Mouse (Mus musculus) gastrocnemius, postnatal 4 days (tissue): ENCODE data around the gene Itgb2. TPM values are rescaled to one million over a fixed set of nuclear protein-coding genes. Genes with fewer than 3 reads are reported as not detected.

Experiments
- DNase-seq, 2 experiments: peaks; one replicate each; pipeline ENCODE4 v3.0.0; 2021 to 2022; ENCODE audit warnings: low spot score in 2 of 2, mixed read lengths in 2 of 2
- total RNA-seq, 2 experiments: library from RNA; stranded (reverse); gene quantifications; 2 replicates each; pipeline ENCODE4 v1.2.3; 2021

Gene Itgb2
- total RNA-seq, 2 experiments from 2014 or later = 2.9 to 3.9 TPM

DNA sequence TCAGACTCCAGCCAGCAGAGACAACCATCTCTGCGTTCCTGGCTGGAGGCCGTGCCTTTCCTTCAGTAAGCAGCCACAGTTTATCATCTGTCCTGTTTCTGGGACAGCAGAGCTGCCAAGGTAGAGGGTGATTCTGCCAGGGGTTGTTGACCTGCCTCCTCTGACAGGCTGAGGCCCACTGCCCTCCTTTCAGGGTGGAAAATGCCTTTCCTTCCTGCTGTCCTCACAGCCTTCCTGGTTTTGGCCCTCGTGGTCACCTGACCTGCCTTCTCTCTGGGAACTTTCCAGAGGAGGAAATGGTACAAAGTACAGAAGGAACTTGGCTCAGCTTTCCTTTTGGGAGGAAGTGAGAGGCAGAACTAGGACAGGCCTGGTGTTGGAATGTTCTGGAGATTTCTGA is 83.4 kb downstream of the Itgb2 start:
- no peak for DNase-seq

Other genes with a start within 250 kb of the Itgb2 start
- gene Adarb1, start 112.0 kb upstream of the Itgb2 start, total RNA-seq = 10 to 100 TPM in 1 of 2 experiments, 1 to 10 TPM in 1; 9.7 to 11.4 TPM
- gene Fam207a, start 14.5 kb upstream of the Itgb2 start, total RNA-seq = 10 to 100 TPM; 14.4 to 14.7 TPM
- 100 to 1,000 TPM in 1 of 2 experiments, 10 to 100 TPM in 1; 95.8 to 103 TPM for gene Pttg1ip, start 51.5 kb downstream of the Itgb2 start, total RNA-seq
- 10 to 100 TPM; 92.1 to 96.0 TPM for gene Sumo3, start 75.8 kb downstream of the Itgb2 start, total RNA-seq
- 10 to 100 TPM; 13.8 to 14.9 TPM for gene Gm49325, start 75.9 kb downstream of the Itgb2 start, total RNA-seq
- gene Ube2g2, start 92.0 kb downstream of the Itgb2 start, total RNA-seq = 10 to 100 TPM; 89.7 to 93.0 TPM
- gene Tspear, start 156.3 kb downstream of the Itgb2 start, total RNA-seq = not detected
- gene Gm19402, start 160.5 kb downstream of the Itgb2 start, total RNA-seq = not detected
- not detected for gene Gm9508, start 167.0 kb downstream of the Itgb2 start, total RNA-seq
- not detected for gene Gm10272, start 176.4 kb downstream of the Itgb2 start, total RNA-seq
- gene Gm10024, start 181.2 kb downstream of the Itgb2 start, total RNA-seq = not detected
- not detected for gene Gm10142, start 185.6 kb downstream of the Itgb2 start, total RNA-seq
- not detected for gene Krtap12-1, start 190.3 kb downstream of the Itgb2 start, total RNA-seq
- not detected for gene Gm10100, start 196.2 kb downstream of the Itgb2 start, total RNA-seq
- gene Gm18596, start 212.4 kb downstream of the Itgb2 start, total RNA-seq = not detected
- gene Gm9736, start 221.1 kb downstream of the Itgb2 start, total RNA-seq = not detected
- gene Gm3233, start 229.4 kb downstream of the Itgb2 start, total RNA-seq = not detected
- not detected for gene Gm3238, start 241.1 kb downstream of the Itgb2 start, total RNA-seq
- not detected for gene Gm7138, start 246.7 kb downstream of the Itgb2 start, total RNA-seq